Mouse (Mus musculus) olfactory bulb, adult 2 months (tissue): ENCODE data around the gene Rint1. TPM values are rescaled to one million over a fixed set of nuclear protein-coding genes. Genes with fewer than 3 reads are reported as not detected.

Source experiments
- H3K27ac ChIP-seq: fragments of 200-500 bp; 2 replicates; pipeline ENCODE4 v1.5.1; 2012; ENCODE audit warnings: low read depth, low read length; ENCODE audit not compliant: insufficient read depth
- H3K4me1 ChIP-seq: fragments of 200-500 bp; 2 replicates; pipeline ENCODE4 v1.6.1; 2012; ENCODE audit warnings: low read length; ENCODE audit not compliant: control insufficient read depth, insufficient read depth
- H3K4me3 ChIP-seq: fragments of 200-500 bp; 2 replicates; pipeline ENCODE4 v1.5.1; 2012; ENCODE audit warnings: mild to moderate bottlenecking, low read depth, low read length, moderate library complexity; ENCODE audit not compliant: insufficient read depth
- CTCF ChIP-seq: fragments of 200-500 bp; IDR thresholded peaks from 2 replicates; pipeline ENCODE4 v1.5.1; 2012; ENCODE audit warnings: low read depth, mild to moderate bottlenecking, low read length, moderate library complexity; ENCODE audit not compliant: insufficient read depth
- POLR2A ChIP-seq: fragments of 200-500 bp; IDR thresholded peaks from 2 replicates; pipeline ENCODE4 v1.6.1; 2012; ENCODE audit warnings: mild to moderate bottlenecking, low read depth, low read length, moderate library complexity; ENCODE audit not compliant: insufficient read depth
- WGBS: fragments of 180-500 bp; shearing (Covaris S2); methylation state at CpG from one replicate; pipeline ENCODE4 v1.1.7; 2018; 5-methylcytosine and 5-hydroxymethylcytosine counted together
- polyA plus RNA-seq: library from polyadenylated mRNA; stranded (reverse); fragments of >200 nt; gene quantifications from 2 replicates; pipeline ENCODE4 v1.2.4, GENCODE M21; 2012; ENCODE audit warnings: low replicate concordance; ENCODE audit not compliant: missing spikeins, insufficient read depth, insufficient read length

The Rint1 gene
- not detected in 2 replicates for polyA plus RNA-seq

GRCm38 (mm10) chr5:23787536-23788389 is at the start of gene Rint1:
Rint1 (plus strand) TSS chr5:23787711.
- peak within 1 kb of the TSS; percentile 90 for H3K4me3 ChIP-seq
- TF ChIP-seq CTCF (peak; percentile 90), POLR2A (peak; percentile 89)
- peak within 1 kb of the TSS; percentile 35; the same call in 1 of the 2 replicates for H3K27ac ChIP-seq
- 2% methylated on average over 47 of the region's 47 CpGs for WGBS
- 0 out of 2 replicates have a peak, but pooled peaks cover 3% of the 10 kb centered on the region for H3K4me1 ChIP-seq

GRCm38 (mm10) chr5:23743261-23743660 is 44.2 kb upstream of the Rint1 start:
- TF ChIP-seq POLR2A (no peak), CTCF (no peak)
- Histone ChIP-seq H3K4me3 (no peak overlapping the region), H3K27ac (no peak overlapping the region), H3K4me1 (no peaks in the 10 kb centered on the region)
- WGBS, result 96% methylated on average over 12 of the region's 12 CpGs

GRCm38 (mm10) chr5:23749882-23750281 is 37.6 kb upstream of the Rint1 start:
- TF ChIP-seq POLR2A, result no peak
- no peak for TF ChIP-seq CTCF
- Histone ChIP-seq H3K27ac (no peak overlapping the region), H3K4me1 (no peaks in the 10 kb centered on the region), H3K4me3 (no peak overlapping the region)
- WGBS, result 52% methylated on average over 2 of the region's 2 CpGs

GRCm38 (mm10) chr5:23755591-23755990 is 31.9 kb upstream of the Rint1 start:
- no peaks in the 10 kb centered on the region for H3K4me1 ChIP-seq
- 98% methylated on average over 9 of the region's 9 CpGs for WGBS
- H3K4me3 ChIP-seq, result no peak overlapping the region
- TF ChIP-seq POLR2A (no peak), CTCF (no peak)
- H3K27ac ChIP-seq, result no peak overlapping the region

GRCm38 (mm10) chr5:23756368-23756767 is 31.1 kb upstream of the Rint1 start:
- Histone ChIP-seq H3K4me1 (no peaks in the 10 kb centered on the region), H3K27ac (no peak overlapping the region), H3K4me3 (no peak overlapping the region)
- 96% methylated on average over 4 of the region's 4 CpGs for WGBS
- TF ChIP-seq POLR2A, result no peak
- no peak for TF ChIP-seq CTCF

GRCm38 (mm10) chr5:23758633-23759032 is 28.9 kb upstream of the Rint1 start:
- Histone ChIP-seq H3K27ac (no peak overlapping the region), H3K4me3 (no peak overlapping the region), H3K4me1 (no peaks in the 10 kb centered on the region)
- 19% methylated on average over 2 of the region's 2 CpGs for WGBS
- TF ChIP-seq CTCF (peak; percentile 35; the same call in 1 of the 2 replicates), POLR2A (no peak)

- WGBS, result 79% methylated on average over 6 of the region's 6 CpGs
- TF ChIP-seq POLR2A (no peak), CTCF (no peak)
- H3K4me1 ChIP-seq, result peaks cover 3% of the 10 kb centered on the region; the same call in 1 of the 2 replicates
- no peak overlapping the region for H3K4me3 ChIP-seq
- H3K27ac ChIP-seq, result no peak overlapping the region
These were observed 25.0 kb upstream of the Rint1 start for GRCm38 (mm10) chr5:23762531-23762930.

- no peak overlapping the region for H3K27ac ChIP-seq
- peaks cover 3% of the 10 kb centered on the region; the same call in 1 of the 2 replicates for H3K4me1 ChIP-seq
- TF ChIP-seq CTCF (no peak), POLR2A (no peak)
- no peak overlapping the region for H3K4me3 ChIP-seq
- 79% methylated on average over 5 of the region's 5 CpGs for WGBS
These were observed 23.0 kb upstream of the Rint1 start for GRCm38 (mm10) chr5:23764557-23764956.

- Histone ChIP-seq H3K4me3 (no peak overlapping the region), H3K27ac (no peak overlapping the region), H3K4me1 (no peaks in the 10 kb centered on the region)
- TF ChIP-seq POLR2A (no peak), CTCF (no peak)
- WGBS, result 45% methylated on average over 8 of the region's 8 CpGs
These were observed 16.4 kb upstream of the Rint1 start for GRCm38 (mm10) chr5:23771105-23771504.
